Mouse (Mus musculus) intestine, postnatal 0 days (tissue): ENCODE data around the gene Ube4b. TPM values are rescaled to one million over a fixed set of nuclear protein-coding genes. Genes with fewer than 3 reads are reported as not detected.

ENCODE experiments used
- ATAC-seq: fragments of 200-750 bp; cut with Nextera tagmentation; 2 replicates; pipeline ENCODE4 v1.8.0; 2017; ENCODE audit warnings: mild to moderate bottlenecking, moderate TSS enrichment, moderate library complexity
- H3K27ac ChIP-seq: fragments of 300-500 bp; sonication (generic); 2 replicates; pipeline ENCODE4 v1.5.1; 2014; ENCODE audit warnings: mild to moderate bottlenecking, low read depth, low read length, moderate library complexity
- H3K27me3 ChIP-seq: fragments of 300-500 bp; sonication (generic); replicated peaks from 2 replicates; pipeline ENCODE4 v1.6.1; 2014; ENCODE audit warnings: low read length, mixed read lengths; ENCODE audit not compliant: control insufficient read depth, insufficient read depth
- H3K36me3 ChIP-seq: fragments of 300-500 bp; sonication (generic); 2 replicates; pipeline ENCODE4 v1.6.1; 2014; ENCODE audit warnings: mild to moderate bottlenecking, moderate library complexity; ENCODE audit not compliant: control insufficient read depth, insufficient read depth
- H3K4me1 ChIP-seq: fragments of 300-500 bp; sonication (generic); replicated peaks from 2 replicates; pipeline ENCODE4 v1.6.1; 2014; ENCODE audit warnings: antibody characterized with exemption, low read length, mixed read lengths; ENCODE audit not compliant: control insufficient read depth, insufficient read depth
- H3K4me2 ChIP-seq: fragments of 300-500 bp; sonication (generic); replicated peaks from 2 replicates; pipeline ENCODE4 v1.6.1; 2014; ENCODE audit warnings: low read depth, mild to moderate bottlenecking, moderate library complexity
- H3K4me3 ChIP-seq: fragments of 300-500 bp; sonication (generic); 2 replicates; pipeline ENCODE4 v1.5.1; 2014; ENCODE audit warnings: low read depth, low read length
- H3K9ac ChIP-seq: fragments of 300-500 bp; sonication (generic); 2 replicates; pipeline ENCODE4 v1.6.1; 2014; ENCODE audit warnings: mild to moderate bottlenecking, low read depth, low read length
- H3K9me3 ChIP-seq: fragments of 300-500 bp; sonication (generic); 2 replicates; pipeline ENCODE4 v1.6.1; 2016; ENCODE audit warnings: mixed run types; ENCODE audit not compliant: control insufficient read depth
- CTCF ChIP-seq: sonication (generic); IDR thresholded peaks from 2 replicates; pipeline ENCODE4 v1.5.1; 2016; ENCODE audit warnings: low read depth, mild to moderate bottlenecking, control low read depth, antibody characterized with exemption, moderate library complexity
- WGBS: fragments of 180-500 bp; shearing (Covaris S2); extraction: QIAGEN DNeasy Blood & Tissue Kit; methylation state at CpG from one replicate; pipeline ENCODE4 v1.1.7; 2014; 5-methylcytosine and 5-hydroxymethylcytosine counted together
- polyA plus RNA-seq: library from polyadenylated mRNA; unstranded; fragments of >200 nt; fragmentation: Nextera tagmentation; extraction: Ambion mirVana; gene quantifications from 2 replicates; pipeline ENCODE4 v1.2.1, GENCODE M21; 2015

Gene Ube4b
- polyA plus RNA-seq, 1 experiment from 2014 or later: 47.2 TPM

DNA sequence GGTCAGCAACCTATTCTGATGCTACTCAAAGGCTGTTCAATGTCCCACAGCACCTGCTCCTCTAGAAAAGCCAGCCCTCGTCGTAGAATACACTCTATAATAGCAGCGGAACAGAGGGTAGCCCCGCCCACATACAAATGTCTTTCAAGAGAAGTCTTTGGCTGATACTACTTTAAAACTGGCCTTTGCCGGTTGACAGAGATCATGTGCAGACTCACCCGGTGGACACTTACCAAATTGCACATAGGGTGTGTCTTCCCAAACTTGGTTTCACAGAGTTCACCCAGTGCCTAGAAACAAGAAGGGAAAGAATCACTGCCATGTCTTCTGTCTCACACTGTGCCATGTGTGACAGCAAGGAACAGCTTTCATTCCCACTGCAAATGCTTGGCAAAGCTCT lies 65.5 kb downstream of the Ube4b start:
- no peak for ATAC-seq
- Histone ChIP-seq H3K27ac (no peak overlapping the region), H3K36me3 (peaks cover 91% of the 10 kb centered on the region), H3K9me3 (no peaks in the 10 kb centered on the region), H3K9ac (no peak overlapping the region), H3K4me1 (no peaks in the 10 kb centered on the region), H3K4me2 (no peak overlapping the region), H3K27me3 (no peaks in the 10 kb centered on the region), H3K4me3 (no peak overlapping the region)
- WGBS: 62% methylated on average over 6 of the region's 6 CpGs
- TF ChIP-seq CTCF: 0 out of 2 replicates have a peak, but pooled peaks have one; percentile 7

DNA sequence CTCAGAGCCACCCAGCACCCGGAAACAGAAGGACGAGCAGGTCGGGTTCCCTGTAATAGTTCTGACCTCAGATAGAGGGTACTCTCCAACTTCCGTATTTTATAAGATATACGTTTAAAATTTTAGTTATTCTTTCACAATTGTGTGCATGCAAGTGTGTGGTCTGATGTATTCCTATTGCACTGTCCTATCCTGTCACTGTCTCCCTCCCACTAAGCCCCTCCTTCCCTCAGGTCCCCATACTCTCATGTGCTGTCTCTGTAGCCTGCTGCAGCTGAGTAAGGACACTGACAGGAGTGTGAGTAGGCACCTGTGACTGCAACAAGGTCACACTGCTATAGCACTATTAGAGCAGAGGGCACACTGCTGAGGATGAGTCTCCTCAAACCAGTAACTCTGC lies 65.9 kb downstream of the Ube4b start:
- no peak overlapping the region for H3K4me3 ChIP-seq
- WGBS: 92% methylated on average over 5 of the region's 5 CpGs
- no peak overlapping the region for H3K4me2 ChIP-seq
- H3K9ac ChIP-seq: no peak overlapping the region
- no peak for TF ChIP-seq CTCF
- no peak overlapping the region for H3K27ac ChIP-seq
- peaks cover 90% of the 10 kb centered on the region for H3K36me3 ChIP-seq
- H3K4me1 ChIP-seq: no peaks in the 10 kb centered on the region
- H3K9me3 ChIP-seq: no peaks in the 10 kb centered on the region
- no peak for ATAC-seq
- H3K27me3 ChIP-seq: no peaks in the 10 kb centered on the region

DNA sequence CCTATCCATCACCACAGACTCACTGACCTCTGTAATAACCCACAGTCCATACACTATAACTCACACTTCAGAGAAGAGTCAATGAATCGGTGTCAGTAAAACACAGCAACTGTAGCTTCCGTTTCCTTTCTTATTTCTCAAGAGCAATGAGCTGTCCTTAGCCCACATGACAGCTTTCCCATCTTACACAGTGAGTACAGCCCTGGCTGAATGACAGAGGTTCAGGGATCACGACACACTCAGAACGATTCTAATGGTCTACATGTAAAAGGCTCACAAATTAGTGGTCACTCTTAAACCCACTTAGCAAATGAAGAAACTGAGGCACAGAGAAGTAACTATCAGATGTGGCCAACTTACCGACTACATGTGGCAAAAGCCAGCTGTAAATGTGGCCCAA lies 68.6 kb downstream of the Ube4b start:
- H3K9ac ChIP-seq: no peak overlapping the region
- H3K27me3 ChIP-seq: no peaks in the 10 kb centered on the region
- H3K27ac ChIP-seq: no peak overlapping the region
- no peak for TF ChIP-seq CTCF
- no peaks in the 10 kb centered on the region for H3K9me3 ChIP-seq
- 96% methylated on average over 5 of the region's 5 CpGs for WGBS
- H3K4me1 ChIP-seq: no peaks in the 10 kb centered on the region
- no peak overlapping the region for H3K4me3 ChIP-seq
- H3K4me2 ChIP-seq: no peak overlapping the region
- H3K36me3 ChIP-seq: peaks cover 94% of the 10 kb centered on the region
- no peak for ATAC-seq

DNA sequence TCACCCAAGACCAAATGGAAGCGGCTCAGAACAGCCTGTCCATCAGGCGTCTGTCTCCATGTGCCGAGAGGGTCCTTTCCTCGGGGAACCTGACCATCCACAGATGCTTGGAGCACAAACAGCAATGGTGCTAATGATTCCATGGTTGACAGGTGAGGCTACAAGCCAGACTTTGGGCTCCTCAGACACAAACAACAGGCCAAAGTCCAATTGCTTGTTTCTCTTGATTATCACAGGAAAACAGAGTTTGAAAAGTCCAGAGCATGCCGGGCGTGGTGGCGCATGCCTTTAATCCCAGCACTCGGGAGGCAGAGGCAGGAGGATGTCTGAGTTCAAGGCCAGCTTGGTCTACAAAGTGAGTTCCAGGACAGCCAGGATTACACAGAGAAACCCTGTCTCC lies 71.9 kb downstream of the Ube4b start:
- Histone ChIP-seq H3K4me1 (no peaks in the 10 kb centered on the region), H3K27ac (no peak overlapping the region), H3K4me3 (no peak overlapping the region), H3K27me3 (no peaks in the 10 kb centered on the region), H3K36me3 (peaks cover 94% of the 10 kb centered on the region), H3K9me3 (no peaks in the 10 kb centered on the region), H3K4me2 (no peak overlapping the region), H3K9ac (no peak overlapping the region)
- no peak for TF ChIP-seq CTCF
- ATAC-seq: no peak
- WGBS: 86% methylated on average over 8 of the region's 8 CpGs

DNA sequence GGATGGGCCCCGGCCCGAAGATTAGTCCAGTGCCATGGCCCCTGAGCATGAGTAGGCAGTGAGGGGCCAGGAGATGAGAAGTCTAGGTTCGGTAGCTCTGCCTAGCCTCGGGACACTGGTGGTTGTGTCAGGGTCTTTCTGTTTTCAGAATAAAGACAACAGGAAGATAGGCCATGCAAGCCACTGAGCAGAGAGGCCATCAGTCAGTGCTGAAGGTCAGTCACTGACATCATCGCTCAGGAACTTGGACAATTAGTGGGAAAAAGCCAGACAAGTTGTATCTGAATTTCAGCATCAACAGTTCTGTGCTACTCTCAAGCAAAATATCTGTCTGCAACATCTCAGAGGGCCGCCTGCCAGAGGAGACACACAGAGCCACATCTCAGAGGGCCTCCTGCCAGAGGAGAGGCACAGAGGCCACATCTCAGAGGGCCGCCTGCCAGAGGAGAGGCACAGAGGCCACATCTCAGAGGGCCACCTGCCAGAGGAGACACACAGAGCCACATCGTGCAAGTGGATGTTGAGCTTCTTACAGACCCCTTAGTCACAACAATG lies 74.9 kb downstream of the Ube4b start:
- ATAC-seq: 0 out of 2 replicates have a peak, but pooled peaks have one; percentile 19
- Histone ChIP-seq H3K27me3 (no peaks in the 10 kb centered on the region), H3K36me3 (peaks cover 94% of the 10 kb centered on the region), H3K9ac (no peak overlapping the region), H3K4me3 (no peak overlapping the region), H3K27ac (peak overlapping the region; percentile 41), H3K4me1 (no peaks in the 10 kb centered on the region), H3K9me3 (no peaks in the 10 kb centered on the region), H3K4me2 (no peak overlapping the region)
- TF ChIP-seq CTCF: no peak
- WGBS: 80% methylated on average over 8 of the region's 8 CpGs

DNA sequence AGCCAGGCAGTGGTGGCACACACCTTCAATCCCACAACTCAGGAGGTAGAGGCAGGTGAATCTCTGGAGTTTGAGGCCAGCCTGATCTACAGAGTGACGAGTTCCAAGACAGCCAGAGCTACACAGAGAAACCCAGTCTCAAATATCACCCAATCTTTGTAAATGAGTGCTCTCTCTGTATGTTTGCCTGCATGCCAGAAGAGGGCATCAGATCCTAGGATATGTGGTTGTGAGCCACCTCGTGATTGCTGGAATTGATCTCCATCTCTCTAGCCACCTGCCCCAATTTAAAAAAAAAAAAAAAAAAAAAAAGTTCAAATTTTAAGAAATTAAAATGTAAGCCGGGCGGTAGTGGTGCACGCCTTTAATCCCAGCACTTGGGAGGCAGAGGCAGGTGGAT lies 77.6 kb downstream of the Ube4b start:
- 77% methylated on average over 5 of the region's 5 CpGs for whole genome bisulfite sequencing
- Histone ChIP-seq H3K27ac (no peak overlapping the region), H3K4me2 (no peak overlapping the region), H3K27me3 (no peaks in the 10 kb centered on the region), H3K9me3 (no peaks in the 10 kb centered on the region), H3K4me3 (no peak overlapping the region), H3K9ac (no peak overlapping the region), H3K36me3 (peaks cover 96% of the 10 kb centered on the region), H3K4me1 (no peaks in the 10 kb centered on the region)
- peak; percentile 57 for TF ChIP-seq CTCF
- no peak for ATAC-seq

DNA sequence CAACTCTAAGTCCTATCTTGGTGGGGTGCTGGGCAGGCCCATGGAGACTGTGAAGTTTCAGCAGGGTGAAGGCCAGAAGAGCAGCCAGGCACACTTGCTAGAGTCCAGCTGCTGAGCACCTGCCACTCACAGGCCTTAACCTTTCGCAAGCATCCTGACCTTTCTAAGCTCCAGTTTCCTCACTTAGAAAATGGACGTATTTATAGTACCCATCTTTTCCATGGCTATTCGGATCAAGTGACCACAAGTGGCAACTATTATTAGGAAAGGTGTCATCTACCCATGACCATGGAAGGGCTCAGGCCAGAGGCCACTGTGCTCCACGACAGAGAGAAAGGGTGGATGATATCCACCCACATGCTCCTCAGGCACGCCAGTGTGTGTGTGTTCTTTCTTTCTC lies 80.7 kb downstream of the Ube4b start:
- Histone ChIP-seq H3K4me3 (no peak overlapping the region), H3K27ac (no peak overlapping the region), H3K27me3 (no peaks in the 10 kb centered on the region), H3K4me2 (no peak overlapping the region), H3K9ac (no peak overlapping the region), H3K36me3 (peaks cover 95% of the 10 kb centered on the region), H3K9me3 (no peaks in the 10 kb centered on the region), H3K4me1 (no peaks in the 10 kb centered on the region)
- no peak for ATAC-seq
- WGBS: 83% methylated on average over 5 of the region's 5 CpGs
- TF ChIP-seq CTCF: no peak
